Mouse (Mus musculus): ENCODE measurements at regions not wholly inside any gene's neighbourhood (a gene's known extent, or its start where the extent isn't known, plus 50 kb on each side); places are given as distances from the start of the nearest gene placed in this dataset.
A peak's percentile ranks its signal among the peaks of the same experiment; 100 is the strongest.

DNA sequence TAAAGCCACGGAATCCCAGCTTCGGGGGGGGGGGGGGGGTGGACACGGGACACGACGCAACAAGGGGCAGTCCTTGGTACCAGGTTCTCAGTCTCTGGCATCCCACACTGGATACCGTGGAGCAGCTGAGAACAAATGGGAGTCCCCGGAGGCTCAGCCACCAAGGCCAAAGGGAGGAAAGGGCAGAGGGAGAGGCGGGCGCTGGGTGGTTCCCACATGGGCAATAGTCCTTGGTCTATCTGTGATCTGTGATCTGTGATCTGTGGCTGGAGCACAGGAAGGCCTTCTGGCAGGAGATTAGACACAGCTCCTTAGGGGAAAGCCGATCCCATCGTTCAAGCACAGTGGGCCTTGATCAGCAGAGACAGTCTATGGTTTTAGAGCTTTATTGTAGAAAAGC is 314.0 kb upstream of the Hs6st1 start:
- H3K4me1 ChIP-seq (replicated peaks; ENCODE audit: control insufficient read depth, insufficient read depth): no peaks in the 10 kb centered on the region
- no peaks in the 10 kb centered on the region for H3K36me3 ChIP-seq (ENCODE audit: control insufficient read depth, insufficient read depth, low read length)
- 85% methylated on average over 11 of the region's 11 CpGs for WGBS
- ATAC-seq (ENCODE audit: low FRiP score, low TSS enrichment) (no peak), DNase-seq (ENCODE audit: low spot score) (no peak)
- H3K9ac ChIP-seq (ENCODE audit: low read length): no peak overlapping the region
- no peaks in the 10 kb centered on the region for H3K9me3 ChIP-seq (ENCODE audit: control insufficient read depth, low read length)
- TF ChIP-seq CTCF (IDR thresholded peaks at IDR 0.05; ENCODE audit: low read depth) (no peak), EP300 (optimal IDR thresholded peaks at IDR 0.05) (no peak)
- no peak overlapping the region for H3K27ac ChIP-seq (replicated peaks)
- no peak overlapping the region for H3K4me3 ChIP-seq (ENCODE audit: low read depth, low read length)
- H3K4me2 ChIP-seq (replicated peaks; ENCODE audit: low read depth): no peak overlapping the region
- no peaks in the 10 kb centered on the region for H3K27me3 ChIP-seq (ENCODE audit: control insufficient read depth, insufficient read depth, low read length)

GRCm38 (mm10) chr1:35759010-35759409 is 309.2 kb upstream of the Hs6st1 start:
- WGBS: 64% methylated on average over 12 of the region's 12 CpGs
- Histone ChIP-seq H3K4me3 (ENCODE audit: low read depth, low read length) (no peak overlapping the region), H3K36me3 (ENCODE audit: control insufficient read depth, insufficient read depth, low read length) (no peaks in the 10 kb centered on the region), H3K27ac (replicated peaks) (no peak overlapping the region), H3K4me1 (replicated peaks; ENCODE audit: control insufficient read depth, insufficient read depth) (no peaks in the 10 kb centered on the region), H3K9ac (ENCODE audit: low read length) (no peak overlapping the region), H3K27me3 (ENCODE audit: control insufficient read depth, insufficient read depth, low read length) (no peaks in the 10 kb centered on the region), H3K9me3 (ENCODE audit: control insufficient read depth, low read length) (no peaks in the 10 kb centered on the region), H3K4me2 (replicated peaks; ENCODE audit: low read depth) (no peak overlapping the region)
- no peak for DNase-seq (ENCODE audit: low spot score)
- no peak for ATAC-seq (ENCODE audit: low FRiP score, low TSS enrichment)
- TF ChIP-seq CTCF (IDR thresholded peaks at IDR 0.05; ENCODE audit: low read depth) (no peak), EP300 (optimal IDR thresholded peaks at IDR 0.05) (no peak)

DNA sequence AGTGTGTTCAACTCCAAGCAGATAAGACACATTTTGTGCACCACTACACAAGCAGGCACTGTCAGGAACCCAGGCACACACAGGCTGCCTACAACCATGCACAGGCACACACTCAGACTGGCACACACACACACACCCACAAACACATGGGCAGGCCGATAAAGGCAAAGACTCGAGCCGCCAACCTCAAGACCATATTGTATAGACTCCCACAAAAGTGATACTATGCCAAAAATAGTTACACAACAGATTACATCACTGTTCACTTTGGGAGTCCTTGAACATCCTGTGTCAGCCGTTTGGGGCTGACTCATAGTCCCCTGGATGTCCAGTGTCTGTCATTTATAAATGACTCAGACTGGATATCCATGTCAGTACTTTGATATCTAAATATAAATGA is 308.6 kb upstream of the Hs6st1 start:
- DNase-seq (ENCODE audit: low spot score) (no peak), ATAC-seq (ENCODE audit: low FRiP score, low TSS enrichment) (0 out of 2 replicates have a peak, but pooled peaks have one; percentile 15)
- H3K27ac ChIP-seq (replicated peaks): no peak overlapping the region
- H3K27me3 ChIP-seq (ENCODE audit: control insufficient read depth, insufficient read depth, low read length): no peaks in the 10 kb centered on the region
- H3K4me3 ChIP-seq (ENCODE audit: low read depth, low read length): no peak overlapping the region
- H3K4me1 ChIP-seq (replicated peaks; ENCODE audit: control insufficient read depth, insufficient read depth): no peaks in the 10 kb centered on the region
- no peaks in the 10 kb centered on the region for H3K36me3 ChIP-seq (ENCODE audit: control insufficient read depth, insufficient read depth, low read length)
- no peaks in the 10 kb centered on the region for H3K9me3 ChIP-seq (ENCODE audit: control insufficient read depth, low read length)
- WGBS: 68% methylated on average over 4 of the region's 4 CpGs
- H3K4me2 ChIP-seq (replicated peaks; ENCODE audit: low read depth): no peak overlapping the region
- TF ChIP-seq EP300 (optimal IDR thresholded peaks at IDR 0.05) (no peak), CTCF (IDR thresholded peaks at IDR 0.05; ENCODE audit: low read depth) (no peak)
- no peak overlapping the region for H3K9ac ChIP-seq (ENCODE audit: low read length)

DNA sequence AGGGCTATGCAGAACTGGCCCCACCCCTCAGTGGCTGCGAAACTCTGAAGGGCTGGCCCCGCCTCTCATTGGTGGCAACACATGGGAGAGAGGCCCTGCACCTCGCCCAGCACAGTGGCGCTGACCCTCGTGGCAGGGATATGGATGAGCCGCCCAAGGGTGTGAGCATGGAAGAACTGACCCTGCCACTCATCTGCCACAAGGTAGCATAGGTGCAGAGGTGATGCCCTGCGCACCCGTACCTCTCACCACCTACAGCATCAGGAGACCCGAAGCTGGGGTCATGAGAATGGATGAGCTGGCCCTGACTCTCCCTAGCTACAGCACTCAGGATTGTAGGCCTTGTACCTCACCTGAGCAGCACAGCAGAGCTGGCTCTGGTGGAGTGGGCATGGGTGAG is 305.1 kb upstream of the Hs6st1 start:
- Histone ChIP-seq H3K4me3 (ENCODE audit: low read depth, low read length) (no peak overlapping the region), H3K9me3 (ENCODE audit: control insufficient read depth, low read length) (no peaks in the 10 kb centered on the region), H3K27me3 (ENCODE audit: control insufficient read depth, insufficient read depth, low read length) (no peaks in the 10 kb centered on the region), H3K4me2 (replicated peaks; ENCODE audit: low read depth) (no peak overlapping the region), H3K4me1 (replicated peaks; ENCODE audit: control insufficient read depth, insufficient read depth) (no peaks in the 10 kb centered on the region), H3K27ac (replicated peaks) (no peak overlapping the region), H3K9ac (ENCODE audit: low read length) (no peak overlapping the region), H3K36me3 (ENCODE audit: control insufficient read depth, insufficient read depth, low read length) (no peaks in the 10 kb centered on the region)
- DNase-seq (ENCODE audit: low spot score) (no peak), ATAC-seq (ENCODE audit: low FRiP score, low TSS enrichment) (no peak)
- WGBS: 79% methylated on average over 9 of the region's 9 CpGs
- TF ChIP-seq CTCF (IDR thresholded peaks at IDR 0.05; ENCODE audit: low read depth): no peak
- TF ChIP-seq EP300 (optimal IDR thresholded peaks at IDR 0.05): no peak

DNA sequence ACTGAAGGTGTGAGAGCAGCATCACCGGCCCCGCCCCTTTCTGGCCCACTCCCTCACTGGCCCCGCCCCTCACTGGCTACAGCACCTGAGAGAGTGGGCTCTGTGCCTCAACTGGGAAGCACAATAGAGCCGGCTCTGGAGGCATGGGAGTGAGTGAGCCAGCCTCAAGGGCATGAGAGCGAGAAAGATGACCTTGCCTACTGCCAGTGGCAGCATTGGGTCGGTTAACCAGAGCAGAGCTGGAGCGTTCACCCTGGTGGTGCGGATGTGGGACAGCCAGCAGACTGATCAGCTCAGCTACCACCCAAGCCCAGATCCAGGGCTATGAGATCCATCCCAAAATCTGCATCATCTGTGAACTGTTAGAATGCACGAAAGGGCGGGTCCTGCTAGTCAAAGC is 304.7 kb upstream of the Hs6st1 start:
- ATAC-seq (ENCODE audit: low FRiP score, low TSS enrichment): no peak

DNA sequence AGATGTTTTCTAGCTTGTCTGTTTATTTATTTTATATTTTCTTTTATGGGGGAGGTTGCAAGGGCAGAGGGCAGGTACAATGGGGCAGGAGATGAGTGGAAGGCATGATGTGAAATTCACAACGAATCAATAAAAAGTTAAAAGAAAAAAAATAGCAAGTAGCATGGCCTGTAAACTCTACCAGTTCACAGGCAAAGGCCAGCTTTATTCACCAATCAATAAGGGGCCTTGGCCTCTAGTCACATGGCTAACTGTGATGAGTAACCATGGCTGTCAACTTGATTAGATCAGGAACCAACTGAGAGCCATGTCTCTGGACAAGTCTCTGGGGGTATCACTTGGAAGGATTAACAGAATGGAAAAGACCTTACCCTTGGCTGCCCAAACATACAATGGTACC is 304.1 kb upstream of the Hs6st1 start:
- TF ChIP-seq CTCF (IDR thresholded peaks at IDR 0.05; ENCODE audit: low read depth) (no peak), EP300 (optimal IDR thresholded peaks at IDR 0.05) (no peak)
- H3K27me3 ChIP-seq (ENCODE audit: control insufficient read depth, insufficient read depth, low read length): no peaks in the 10 kb centered on the region
- 97% methylated on average over 1 of the region's 1 CpGs for WGBS
- no peak overlapping the region for H3K4me2 ChIP-seq (replicated peaks; ENCODE audit: low read depth)
- no peak overlapping the region for H3K4me3 ChIP-seq (ENCODE audit: low read depth, low read length)
- H3K36me3 ChIP-seq (ENCODE audit: control insufficient read depth, insufficient read depth, low read length): no peaks in the 10 kb centered on the region
- H3K27ac ChIP-seq (replicated peaks): no peak overlapping the region
- ATAC-seq (ENCODE audit: low FRiP score, low TSS enrichment) (no peak), DNase-seq (ENCODE audit: low spot score) (no peak)
- no peaks in the 10 kb centered on the region for H3K4me1 ChIP-seq (replicated peaks; ENCODE audit: control insufficient read depth, insufficient read depth)
- H3K9me3 ChIP-seq (ENCODE audit: control insufficient read depth, low read length): no peaks in the 10 kb centered on the region
- H3K9ac ChIP-seq (ENCODE audit: low read length): no peak overlapping the region

More for the DNA sequence above, 304.7 kb upstream of the Hs6st1 start:
- no peak for TF ChIP-seq CTCF (IDR thresholded peaks at IDR 0.05; ENCODE audit: low read depth)
- H3K27ac ChIP-seq (replicated peaks): no peak overlapping the region
- H3K9ac ChIP-seq (ENCODE audit: low read length): no peak overlapping the region
- no peak for DNase-seq (ENCODE audit: low spot score)
- H3K36me3 ChIP-seq (ENCODE audit: control insufficient read depth, insufficient read depth, low read length): no peaks in the 10 kb centered on the region
- H3K4me2 ChIP-seq (replicated peaks; ENCODE audit: low read depth): no peak overlapping the region
- no peak overlapping the region for H3K4me3 ChIP-seq (ENCODE audit: low read depth, low read length)
- WGBS: 82% methylated on average over 10 of the region's 10 CpGs
- no peaks in the 10 kb centered on the region for H3K9me3 ChIP-seq (ENCODE audit: control insufficient read depth, low read length)
- no peaks in the 10 kb centered on the region for H3K27me3 ChIP-seq (ENCODE audit: control insufficient read depth, insufficient read depth, low read length)
- H3K4me1 ChIP-seq (replicated peaks; ENCODE audit: control insufficient read depth, insufficient read depth): no peaks in the 10 kb centered on the region

Data from stomach, postnatal 0 days (tissue).